ENCODE assay signal across 28 mouse cellular contexts in genomic region chr8:77116419-77117079, GRCm38 (mm10).
DNase-seq lines count a peak whose midpoint lies in the region; ATAC-seq lines count a peak whose summit lies in the region.
"Had no signal": no experiment of that assay in that cellular context is flagged by ENCODE, and none has a peak within 500 bp of the region (broad histone marks: within the 10 kb centered on the region; RNA-seq: fewer than 3 reads in every experiment).

No protein-coding gene starts in this region.

- peak; percentile 85 for ATAC-seq in CD4-positive, CD25-positive, alpha-beta regulatory T cell, adult 4 months
- ATAC-seq in activated CD4-positive, CD25-positive, alpha-beta regulatory T cell, adult 4 months = peak; percentile 72
- ATAC-seq in inflammation-experienced regulatory T-cells, adult 6 months = peak; percentile 85
- no peak for ATAC-seq in hindbrain, embryonic 12.5 days (ENCODE audit: low FRiP score)
- ATAC-seq: forebrain, postnatal 0 days; hindbrain, embryonic 16.5 days; intestine, embryonic 16.5 days; liver, postnatal 0 days; lung, postnatal 0 days; midbrain, embryonic 13.5 days had no signal

- no peak overlapping the region for H3K4me3 ChIP-seq in limb, embryonic 10.5 days
- H3K4me3 ChIP-seq in hindbrain, embryonic 12.5 days = no peak overlapping the region
- H3K4me3 ChIP-seq: erythroblast, embryonic 14.5 days; heart, embryonic 13.5 days; hindbrain, embryonic 10.5 days; limb, embryonic 13.5 days; midbrain, embryonic 13.5 days had no signal

- H3K9ac ChIP-seq in hindbrain, embryonic 12.5 days = no peak overlapping the region
- H3K9ac ChIP-seq: forebrain, postnatal 0 days; heart, embryonic 13.5 days; limb, embryonic 13.5 days; liver, postnatal 0 days; midbrain, embryonic 13.5 days had no signal

- no peak overlapping the region for H3K27ac ChIP-seq in limb, embryonic 10.5 days
- H3K27ac ChIP-seq in hindbrain, embryonic 12.5 days = no peak overlapping the region
- H3K27ac ChIP-seq: heart, embryonic 13.5 days; hindbrain, embryonic 10.5 days; limb, embryonic 13.5 days; midbrain, embryonic 13.5 days had no signal

- no peaks in the 10 kb centered on the region for H3K36me3 ChIP-seq in limb, embryonic 10.5 days
- no peaks in the 10 kb centered on the region for H3K36me3 ChIP-seq in hindbrain, embryonic 12.5 days
- H3K36me3 ChIP-seq: heart, embryonic 13.5 days; hindbrain, embryonic 10.5 days; limb, embryonic 13.5 days; midbrain, embryonic 13.5 days had no signal

- no peak overlapping the region for H3K4me2 ChIP-seq in hindbrain, embryonic 12.5 days (replicated peaks)
- H3K4me2 ChIP-seq: heart, embryonic 13.5 days; limb, embryonic 13.5 days; liver, embryonic 11.5 days; midbrain, embryonic 13.5 days had no signal

- H3K27me3 ChIP-seq in limb, embryonic 10.5 days (ENCODE audit: low read depth, poor library complexity, severe bottlenecking) = no peaks in the 10 kb centered on the region
- no peaks in the 10 kb centered on the region for H3K27me3 ChIP-seq in hindbrain, embryonic 12.5 days
- H3K27me3 ChIP-seq: heart, embryonic 13.5 days; limb, embryonic 13.5 days; midbrain, embryonic 13.5 days had no signal

- DNase-seq in 3T3-L1 (ENCODE audit: low read depth, low spot score) = peak; percentile 67
- DNase-seq in limb, embryonic 10.5 days (ENCODE audit: low spot score) = no peak
- no peak for DNase-seq in adrenal gland, postnatal 25 days
- DNase-seq in natural killer cell, adult 2 months (ENCODE audit: low spot score in 2 of 2) = no peak
- DNase-seq: adrenal gland, adult 8-10 months; B cell, adult 2 months; cerebellum, adult 18-20 months; cerebellum, postnatal 10 days; forebrain, postnatal 0 days; heart, postnatal 10 days; kidney, adult 9 months; kidney, postnatal 10 days; liver, postnatal 0 days; lung, postnatal 4 days; right cerebral cortex, adult 18-20 months had no signal

- WGBS in limb, embryonic 10.5 days = 81% methylated on average over 7 of the region's 7 CpGs
- WGBS in hindbrain, embryonic 12.5 days = 83% methylated on average over 7 of the region's 7 CpGs

- H3K9me3 ChIP-seq in limb, embryonic 10.5 days (replicated peaks) = no peaks in the 10 kb centered on the region
- no peaks in the 10 kb centered on the region for H3K9me3 ChIP-seq in hindbrain, embryonic 12.5 days (replicated peaks)
- H3K9me3 ChIP-seq: heart, embryonic 13.5 days; hindbrain, embryonic 10.5 days; limb, embryonic 13.5 days; midbrain, embryonic 13.5 days had no signal

- H3K4me1 ChIP-seq in limb, embryonic 10.5 days = peaks cover 9% of the 10 kb centered on the region
- 0 out of 2 replicates have a peak, but pooled peaks cover 5% of the 10 kb centered on the region for H3K4me1 ChIP-seq in hindbrain, embryonic 12.5 days
- H3K4me1 ChIP-seq: midbrain, embryonic 13.5 days had no signal
